Mouse (Mus musculus): ENCODE measurements around the gene Mrpl41. TPM values are rescaled to one million over a fixed set of nuclear protein-coding genes. Genes with fewer than 3 reads are reported as not detected.

Mrpl41 gene
- polyA plus RNA-seq, 1 experiment: 79.7 TPM

GRCm38 (mm10) chr2:24962304-24963000, 12.4 kb downstream of the Mrpl41 start, which contains the start of gene Dph7:
Dph7 (plus strand) TSS chr2:24962400.
- H3K36me3 ChIP-seq (ENCODE audit: control insufficient read depth, insufficient read depth): peaks cover 15% of the 10 kb centered on the region
- H3K4me2 ChIP-seq (ENCODE audit: low read depth): peak within 1 kb of the TSS; percentile 85
- TF ChIP-seq REST (IDR thresholded peaks at IDR 0.05; ENCODE audit: insufficient read depth, insufficient read length) (peak; percentile 23), CEBPB (IDR thresholded peaks at IDR 0.05; ENCODE audit: insufficient read depth, poor library complexity, severe bottlenecking) (no peak), MYOG (IDR thresholded peaks at IDR 0.05; ENCODE audit: control insufficient read depth in 1 of 3, insufficient read depth in 1 of 3, insufficient read length in 2 of 3, low read depth in 2 of 3) (peak in 1 of 3 experiments; percentile 41), POLR2AphosphoS2 (IDR thresholded peaks at IDR 0.05; ENCODE audit: insufficient read length, low read depth) (peak; percentile 98), SRF (IDR thresholded peaks at IDR 0.05; ENCODE audit: control insufficient read depth, insufficient read length, low read depth) (no peak), E2F4 (IDR thresholded peaks at IDR 0.05; ENCODE audit: insufficient read depth) (no peak), USF1 (IDR thresholded peaks at IDR 0.05; ENCODE audit: low read depth) (no peak), MYOD1 (IDR thresholded peaks at IDR 0.05; ENCODE audit: control insufficient read depth in 1 of 3, insufficient read length in 2 of 3, low read depth in 2 of 3) (peak in 1 of 3 experiments; percentile 59), TCF12 (IDR thresholded peaks at IDR 0.05; ENCODE audit: insufficient read depth, poor library complexity, severe bottlenecking) (no peak), TCF3 (IDR thresholded peaks at IDR 0.05; ENCODE audit: insufficient read length, low read depth) (no peak), POLR2A (IDR thresholded peaks at IDR 0.05; ENCODE audit: insufficient read length, low read depth) (peak; percentile 91), MAX (IDR thresholded peaks at IDR 0.05; ENCODE audit: low read depth) (no peak)
- no peaks in the 10 kb centered on the region for H3K27me3 ChIP-seq (ENCODE audit: control insufficient read depth, insufficient read depth, insufficient read length)
- peak within 1 kb of the TSS; percentile 45 for H3K4me3 ChIP-seq
- H3K79me2 ChIP-seq (ENCODE audit: control insufficient read depth, insufficient read depth): no peaks in the 10 kb centered on the region
- H3ac ChIP-seq (ENCODE audit: control insufficient read depth, insufficient read length): peak within 1 kb of the TSS; percentile 32

- peaks cover 15% of the 10 kb centered on the region for H3K36me3 ChIP-seq (ENCODE audit: control insufficient read depth, insufficient read depth)
- no peak overlapping the region for H3K4me3 ChIP-seq
- TF ChIP-seq MYOG (IDR thresholded peaks at IDR 0.05; ENCODE audit: control insufficient read depth in 1 of 3, insufficient read depth in 1 of 3, insufficient read length in 2 of 3, low read depth in 2 of 3) (peak in 1 of 3 experiments; percentile 10), REST (IDR thresholded peaks at IDR 0.05; ENCODE audit: insufficient read depth, insufficient read length) (no peak)
- no peaks in the 10 kb centered on the region for H3K79me2 ChIP-seq (ENCODE audit: control insufficient read depth, insufficient read depth)
- no peaks in the 10 kb centered on the region for H3K27me3 ChIP-seq (ENCODE audit: control insufficient read depth, insufficient read depth, insufficient read length)
- no peak overlapping the region for H3K4me2 ChIP-seq (ENCODE audit: low read depth)
- no peak overlapping the region for H3ac ChIP-seq (ENCODE audit: control insufficient read depth, insufficient read length)
These were observed 14.0 kb downstream of the Mrpl41 start for GRCm38 (mm10) chr2:24960910-24961309.

- Histone ChIP-seq H3K4me2 (ENCODE audit: low read depth) (no peak overlapping the region), H3K36me3 (ENCODE audit: control insufficient read depth, insufficient read depth) (peaks cover 8% of the 10 kb centered on the region), H3ac (ENCODE audit: control insufficient read depth, insufficient read length) (no peak overlapping the region), H3K27me3 (ENCODE audit: control insufficient read depth, insufficient read depth, insufficient read length) (peaks cover 6% of the 10 kb centered on the region), H3K4me3 (no peak overlapping the region), H3K79me2 (ENCODE audit: control insufficient read depth, insufficient read depth) (peaks cover 11% of the 10 kb centered on the region)
- TF ChIP-seq CEBPB (IDR thresholded peaks at IDR 0.05; ENCODE audit: insufficient read depth, poor library complexity, severe bottlenecking): no peak
- TF ChIP-seq TCF12 (IDR thresholded peaks at IDR 0.05; ENCODE audit: insufficient read depth, poor library complexity, severe bottlenecking): no peak
- TF ChIP-seq SRF (IDR thresholded peaks at IDR 0.05; ENCODE audit: control insufficient read depth, insufficient read length, low read depth): no peak
- no peak for TF ChIP-seq REST (IDR thresholded peaks at IDR 0.05; ENCODE audit: insufficient read depth, insufficient read length)
- TF ChIP-seq USF1 (IDR thresholded peaks at IDR 0.05; ENCODE audit: low read depth): no peak
- TF ChIP-seq MYOD1 (IDR thresholded peaks at IDR 0.05; ENCODE audit: control insufficient read depth in 1 of 3, insufficient read length in 2 of 3, low read depth in 2 of 3): no peak
- TF ChIP-seq TCF3 (IDR thresholded peaks at IDR 0.05; ENCODE audit: insufficient read length, low read depth): no peak
These were observed 22.3 kb downstream of the Mrpl41 start for GRCm38 (mm10) chr2:24952537-24953055.

GRCm38 (mm10) chr2:24950189-24950535, 24.7 kb downstream of the Mrpl41 start:
- Histone ChIP-seq H3K36me3 (ENCODE audit: control insufficient read depth, insufficient read depth) (peaks cover 6% of the 10 kb centered on the region), H3K4me2 (ENCODE audit: low read depth) (peak overlapping the region; percentile 96), H3ac (ENCODE audit: control insufficient read depth, insufficient read length) (peak overlapping the region; percentile 73), H3K27me3 (ENCODE audit: control insufficient read depth, insufficient read depth, insufficient read length) (peaks cover 14% of the 10 kb centered on the region), H3K4me3 (peak overlapping the region; percentile 33), H3K79me2 (ENCODE audit: control insufficient read depth, insufficient read depth) (peaks cover 11% of the 10 kb centered on the region)
- TF ChIP-seq MYOG (IDR thresholded peaks at IDR 0.05; ENCODE audit: control insufficient read depth in 1 of 3, insufficient read depth in 1 of 3, insufficient read length in 2 of 3, low read depth in 2 of 3) (no peak), SRF (IDR thresholded peaks at IDR 0.05; ENCODE audit: control insufficient read depth, insufficient read length, low read depth) (no peak), CEBPB (IDR thresholded peaks at IDR 0.05; ENCODE audit: insufficient read depth, poor library complexity, severe bottlenecking) (no peak), POLR2A (IDR thresholded peaks at IDR 0.05; ENCODE audit: insufficient read length, low read depth) (no peak), MYOD1 (IDR thresholded peaks at IDR 0.05; ENCODE audit: control insufficient read depth in 1 of 3, insufficient read length in 2 of 3, low read depth in 2 of 3) (peak in 1 of 3 experiments; percentile 31), E2F4 (IDR thresholded peaks at IDR 0.05; ENCODE audit: insufficient read depth) (no peak), REST (IDR thresholded peaks at IDR 0.05; ENCODE audit: insufficient read depth, insufficient read length) (no peak)
